Mouse (Mus musculus) regulatory T cell (primary cell): Measurements from ENCODE around the gene Cdkn1c.

Experiments used
- in situ Hi-C: fragments of 300-600 bp; cut with MboI, MseI; formaldehyde crosslinking; loops from one replicate; pipeline ENCODE4 v1.15.1; 2025; ENCODE audit warnings: high pct_unique_total_duplicates

Cdkn1c gene

GRCm38 (mm10) chr7:143473347-143474101, 12.7 kb upstream of the Cdkn1c start, which contains the start of gene Slc22a18:
TSS of gene Slc22a18 (plus strand) at chr7:143473736.
- in situ Hi-C loops = no loop called here

GRCm38 (mm10) chr7:143469946-143470345, 9.1 kb upstream of the Cdkn1c start:
- in situ Hi-C loops = loop anchor here (5.0 kb wide), 1 partner anchor 318 kb away; no protein-coding TSS in a partner anchor

DNA sequence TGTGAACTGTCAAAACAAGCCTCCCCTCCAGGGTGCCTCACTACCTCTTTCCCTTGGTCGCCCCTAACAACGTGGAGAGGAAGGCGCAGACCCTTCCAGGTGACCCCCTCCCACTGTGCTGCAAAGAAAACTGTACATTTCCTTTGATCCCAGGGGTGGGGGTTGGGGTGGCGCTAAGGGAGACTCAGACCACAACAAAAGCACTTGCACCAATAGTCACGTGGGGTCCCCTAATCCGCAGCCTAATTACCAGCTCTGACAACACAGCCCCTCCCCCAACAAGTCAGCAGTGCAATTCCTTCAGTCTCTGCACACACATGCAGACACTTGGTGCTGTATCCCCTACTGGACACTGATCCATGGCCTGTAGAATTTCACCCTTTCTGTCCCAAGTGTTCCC, 6.9 kb upstream of the Cdkn1c start:
- in situ Hi-C loops = loop anchor here (5.0 kb wide), 1 partner anchor 315 kb away; no protein-coding TSS in a partner anchor

GRCm38 (mm10) chr7:143466099-143466677, 5.3 kb upstream of the Cdkn1c start:
- in situ Hi-C loops = loop anchor here (5.0 kb wide), 1 partner anchor 314 kb away; no protein-coding TSS in a partner anchor

DNA sequence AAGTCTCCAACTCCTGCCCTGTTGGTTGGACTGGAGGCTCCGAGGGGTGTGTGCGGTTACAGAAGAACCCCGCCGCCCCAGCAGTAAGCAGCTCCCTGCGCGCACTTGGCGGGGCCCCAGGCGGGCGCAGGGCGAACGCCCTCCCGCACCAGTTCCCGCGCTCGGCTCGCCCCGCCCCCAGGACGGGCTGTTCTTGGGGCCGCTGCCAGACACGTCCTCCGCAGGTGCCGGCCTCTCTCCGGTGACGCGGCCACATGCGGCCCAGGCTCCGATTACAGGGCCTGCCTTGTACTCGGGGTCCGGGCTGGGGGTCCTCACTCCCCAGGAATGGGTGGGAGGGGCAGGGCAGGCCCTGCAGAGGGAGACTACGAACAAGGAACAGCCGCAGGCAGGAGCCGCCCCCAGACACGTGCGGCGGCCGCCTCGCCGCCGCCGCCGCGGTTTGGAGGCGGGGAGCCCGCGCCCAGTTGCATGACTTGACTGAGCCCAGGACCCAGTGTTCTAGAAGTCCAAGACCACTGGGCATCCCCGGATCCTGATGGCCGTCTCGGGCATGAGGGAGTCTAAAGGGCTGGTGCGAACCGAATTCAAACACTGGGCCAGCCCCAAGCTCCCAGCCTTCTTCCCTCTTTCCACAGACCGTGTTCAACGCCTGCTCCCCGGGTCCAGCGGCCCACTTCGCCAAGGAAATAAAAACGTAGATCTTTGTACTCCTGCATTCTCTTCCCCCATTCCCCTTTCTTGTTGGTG, 4.1 kb upstream of the Cdkn1c start:
- in situ Hi-C loops = loop anchor here (5.0 kb wide), 1 partner anchor 313 kb away; no protein-coding TSS in a partner anchor

- in situ Hi-C loops = no loop called here
These were observed 3.1 kb upstream of the Cdkn1c start for GRCm38 (mm10) chr7:143463865-143464415.

GRCm38 (mm10) chr7:143462516-143462915, 1.7 kb upstream of the Cdkn1c start:
- in situ Hi-C loops = no loop called here

- in situ Hi-C loops = no loop called here
These were observed 1.1 kb upstream of the Cdkn1c start for GRCm38 (mm10) chr7:143461920-143462319.

DNA sequence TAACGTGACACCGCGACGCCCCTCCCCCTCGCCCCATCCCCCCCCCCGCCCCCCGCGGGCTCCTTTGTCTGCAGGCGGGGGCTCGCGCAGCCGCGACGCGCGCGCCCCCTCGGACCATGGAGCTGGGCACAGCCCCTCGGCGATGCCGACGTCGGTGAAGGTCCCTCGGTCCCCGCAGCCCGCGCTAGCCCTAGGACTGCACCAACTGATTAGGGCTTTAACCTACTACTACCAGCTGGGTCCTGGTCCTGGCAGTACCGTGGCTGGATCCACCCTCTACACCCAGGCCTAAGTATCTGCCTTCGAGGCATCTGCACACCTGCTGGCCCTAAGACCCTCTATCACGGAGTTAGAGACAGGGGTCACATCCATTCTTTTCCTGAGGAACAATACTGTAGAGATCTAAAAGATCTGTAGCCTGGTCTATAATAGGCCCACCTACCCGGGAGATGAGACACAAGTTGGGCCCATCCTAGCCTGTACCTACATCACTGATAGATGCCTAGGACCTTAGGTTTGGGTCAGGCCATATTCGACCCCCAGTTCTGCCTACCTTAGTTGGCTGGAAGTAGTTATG, 532 bp upstream of the Cdkn1c start:
- in situ Hi-C loops = no loop called here

DNA sequence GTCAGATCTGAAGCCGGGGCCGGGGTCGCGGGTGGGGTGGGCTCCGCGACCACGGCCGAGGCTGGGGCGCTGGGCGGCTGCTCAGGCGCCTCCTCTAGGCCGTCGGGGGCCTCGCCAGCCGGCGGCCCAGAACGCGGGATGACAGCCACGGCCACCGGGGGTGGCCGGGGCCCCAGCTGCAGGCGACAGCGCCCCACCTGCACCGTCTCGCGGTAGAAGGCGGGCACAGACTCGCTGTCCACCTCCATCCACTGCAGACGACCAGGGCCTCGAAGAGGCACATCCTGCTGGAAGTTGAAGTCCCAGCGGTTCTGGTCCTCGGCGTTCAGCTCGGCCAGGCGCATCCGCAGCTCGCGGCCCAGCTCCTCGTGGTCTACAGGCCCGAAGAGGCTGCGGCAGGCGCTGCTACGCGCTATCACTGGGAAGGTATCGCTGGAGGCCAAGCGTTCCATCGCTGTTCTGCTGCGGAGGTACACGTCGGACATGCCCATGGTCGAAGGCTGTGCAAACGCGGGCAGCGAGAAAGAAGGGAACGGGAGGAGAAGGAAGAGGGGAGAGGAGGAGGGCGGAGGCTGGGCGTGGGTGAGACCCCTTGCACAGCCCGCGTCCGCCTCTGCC, 524 bp downstream of the Cdkn1c start:
- in situ Hi-C loops = no loop called here

DNA sequence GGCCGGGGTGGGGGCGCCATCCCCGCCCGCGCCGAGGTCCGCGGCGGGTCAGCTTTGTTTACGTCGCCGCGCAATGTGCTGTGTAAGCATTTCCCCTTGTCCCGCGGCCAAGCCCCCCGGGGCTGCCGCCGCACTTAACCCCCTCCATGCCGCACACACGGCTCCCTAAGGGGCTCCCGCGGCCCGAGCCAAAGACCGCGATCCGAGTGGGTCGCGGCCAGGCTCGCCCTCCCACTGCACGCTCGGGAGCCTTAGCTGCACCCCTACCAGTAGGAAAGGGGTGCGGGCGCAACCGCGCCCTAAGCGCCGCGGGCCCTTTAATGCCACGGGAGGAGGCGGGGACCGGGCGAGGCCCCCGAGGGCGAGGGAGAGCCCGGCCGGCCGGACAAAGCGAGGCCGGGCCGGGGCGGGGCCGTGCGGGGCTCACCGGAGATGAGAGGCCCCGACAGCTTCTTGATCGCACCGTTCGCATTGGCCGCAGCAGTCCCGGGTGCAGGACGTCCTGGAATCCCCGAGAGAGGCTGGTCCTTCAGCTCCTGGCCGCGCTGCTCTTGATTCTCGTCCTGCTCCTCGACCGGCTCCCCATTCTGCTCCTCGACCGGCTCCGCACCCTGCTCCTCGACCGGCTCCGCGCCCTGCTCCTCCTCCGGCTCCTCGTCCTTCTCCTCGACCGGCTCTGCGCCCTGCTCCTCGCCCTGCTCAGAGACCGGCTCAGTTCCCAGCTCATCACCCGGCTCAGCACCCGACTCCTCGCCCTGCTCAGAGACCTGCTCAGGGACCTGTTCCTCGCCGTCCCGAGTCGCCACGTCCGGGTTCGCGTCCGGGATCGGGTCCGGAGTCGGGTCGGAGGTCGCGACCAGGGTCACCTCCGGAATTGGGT, 1.3 kb downstream of the Cdkn1c start:
- in situ Hi-C loops = no loop called here

GRCm38 (mm10) chr7:143458963-143459331, 1.9 kb downstream of the Cdkn1c start:
- in situ Hi-C loops = no loop called here

GRCm38 (mm10) chr7:143447130-143447529, 13.7 kb downstream of the Cdkn1c start:
- in situ Hi-C loops = no loop called here

DNA sequence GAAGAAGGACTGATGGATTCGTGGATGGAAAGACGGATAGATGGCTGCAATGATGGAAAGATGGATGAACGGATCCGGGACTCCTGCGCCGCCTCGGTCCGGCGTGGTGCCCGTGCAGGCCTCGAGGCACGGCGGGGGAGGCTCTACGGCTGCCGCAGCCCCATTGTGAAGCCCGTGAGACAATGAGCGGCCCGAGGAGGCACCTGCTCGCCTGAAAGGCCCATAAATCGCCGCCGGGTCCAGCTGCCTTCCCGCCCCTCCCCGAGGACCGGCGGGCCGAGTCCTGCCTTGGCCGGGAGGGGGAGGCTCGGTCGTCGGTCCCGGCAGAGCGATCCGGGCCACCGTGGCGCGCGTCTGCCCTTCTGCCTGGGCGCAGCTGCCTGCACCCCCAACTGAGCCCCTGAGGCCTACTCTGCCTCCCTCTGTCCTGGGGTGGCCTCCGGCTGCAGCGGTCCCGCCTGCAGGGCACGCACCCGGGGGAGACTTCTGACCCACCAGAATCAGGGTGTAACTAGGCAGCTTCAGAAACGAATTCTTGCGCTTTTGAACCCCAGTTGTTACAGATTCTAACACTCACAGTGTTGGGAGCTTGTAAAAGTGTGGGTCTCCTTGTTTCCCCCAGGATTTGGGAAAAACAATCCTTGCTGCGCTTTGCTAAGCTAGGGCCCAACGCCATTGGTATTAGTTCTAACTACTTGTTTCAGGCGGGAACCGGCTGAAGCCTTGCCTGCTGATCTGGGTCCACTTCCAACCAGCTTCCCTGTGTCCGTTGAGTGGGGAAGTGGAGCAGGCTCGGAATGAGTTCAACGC, 15.0 kb downstream of the Cdkn1c start:
- in situ Hi-C loops = no loop called here

GRCm38 (mm10) chr7:143444955-143445648, 15.7 kb downstream of the Cdkn1c start:
- in situ Hi-C loops = no loop called here

GRCm38 (mm10) chr7:143444580-143444954, 16.3 kb downstream of the Cdkn1c start:
- in situ Hi-C loops = no loop called here

DNA sequence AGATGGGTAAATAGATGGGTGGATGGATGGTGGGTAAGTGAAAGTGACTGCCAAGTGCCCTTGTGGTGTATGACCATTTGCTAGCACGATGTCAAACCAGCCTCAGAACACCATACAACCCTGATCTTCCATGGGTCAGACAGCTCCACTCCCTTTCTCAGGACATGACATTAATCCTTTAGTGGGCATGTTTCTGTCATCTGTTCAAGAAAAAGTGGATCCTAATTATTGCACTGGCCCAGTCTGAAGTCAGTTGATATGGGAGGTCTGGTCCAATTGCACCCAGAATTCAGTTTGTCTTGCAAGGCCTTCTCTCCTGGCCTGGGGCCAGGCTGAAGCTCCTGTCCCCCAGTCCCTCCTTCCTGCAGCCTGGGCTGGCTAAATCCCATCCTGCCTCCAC, 21.9 kb downstream of the Cdkn1c start:
- in situ Hi-C loops = no loop called here

DNA sequence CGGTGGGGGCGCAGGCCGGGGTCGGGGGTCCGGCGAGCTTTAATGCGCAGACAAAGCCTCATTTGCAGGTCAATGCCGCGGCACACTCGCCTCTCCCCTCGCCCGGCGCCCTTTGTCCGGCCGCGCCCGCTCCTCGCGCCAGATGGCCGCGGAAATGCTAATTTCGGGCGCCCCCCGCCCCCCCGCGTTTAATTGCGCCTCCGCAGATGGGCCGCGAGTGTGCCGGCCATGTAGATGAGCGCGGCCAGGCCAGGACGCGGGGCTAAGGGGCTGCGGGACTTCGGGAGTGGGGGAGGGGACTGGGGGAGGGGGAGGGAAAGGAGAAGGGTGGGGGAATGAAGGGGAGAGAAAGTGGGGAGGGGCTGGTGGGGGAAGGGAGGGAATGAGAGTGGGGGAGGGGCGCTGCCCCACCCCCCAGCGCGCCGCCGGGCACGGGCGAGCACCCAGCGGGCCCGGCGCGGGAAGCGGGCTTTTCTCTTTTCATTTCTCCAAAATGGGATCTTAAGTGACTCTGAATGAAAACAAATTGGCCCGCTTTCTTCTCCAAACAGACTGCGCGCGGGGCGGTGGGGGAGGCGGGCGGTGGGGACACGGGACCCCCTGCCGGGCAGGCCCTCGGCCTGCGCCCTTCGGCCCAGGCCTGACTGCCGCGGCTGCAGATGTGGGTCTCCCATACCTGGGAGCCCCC, 22.8 kb downstream of the Cdkn1c start:
- in situ Hi-C loops = no loop called here
